Mouse (Mus musculus) retina, postnatal 7 days (tissue): ENCODE measurements around the gene Cdnf.

Source experiments
- DNase-seq: peaks from one replicate; pipeline ENCODE4 v3.0.0-alpha.2; 2012; ENCODE audit warnings: low read depth, low spot score

Cdnf gene

GRCm38 (mm10) chr2:3512552-3513454 is at the start of gene Cdnf, which contains the start of the genes Gm45902 and Hspa14:
TSS of gene Cdnf (plus strand) at chr2:3513030.
TSS of gene Gm45902 (minus strand) at chr2:3512790.
TSS of gene Hspa14 (minus strand) at chr2:3512814.
- peak; percentile 94 for DNase-seq

GRCm38 (mm10) chr2:3473891-3474290 is 38.9 kb upstream of the Cdnf start:
- no peak for DNase-seq

GRCm38 (mm10) chr2:3474361-3474805 is 38.4 kb upstream of the Cdnf start:
- peak; percentile 53 for DNase-seq

GRCm38 (mm10) chr2:3474861-3475283 is 38.0 kb upstream of the Cdnf start, which contains the start of gene Suv39h2:
TSS of gene Suv39h2 (minus strand) at chr2:3475031.
- peak; percentile 92 for DNase-seq

GRCm38 (mm10) chr2:3475746-3476251 is 37.0 kb upstream of the Cdnf start:
- no peak for DNase-seq

- DNase-seq, result no peak
Measured at GRCm38 (mm10) chr2:3480239-3480638, 32.6 kb upstream of the Cdnf start.

- peak; percentile 79 for DNase-seq
Measured at GRCm38 (mm10) chr2:3489816-3490215, 23.0 kb upstream of the Cdnf start.

GRCm38 (mm10) chr2:3493833-3494409 is 18.9 kb upstream of the Cdnf start:
- DNase-seq, result no peak

- no peak for DNase-seq
Measured at GRCm38 (mm10) chr2:3499543-3499942, 13.3 kb upstream of the Cdnf start.

GRCm38 (mm10) chr2:3500886-3501285 is 11.9 kb upstream of the Cdnf start:
- no peak for DNase-seq

GRCm38 (mm10) chr2:3512076-3512475 is 754 bp upstream of the Cdnf start:
- no peak for DNase-seq

- DNase-seq, result no peak
Measured at GRCm38 (mm10) chr2:3522558-3522957, 9.7 kb downstream of the Cdnf start.

GRCm38 (mm10) chr2:3526288-3526687 is 13.5 kb downstream of the Cdnf start:
- DNase-seq, result no peak

- DNase-seq, result no peak
Measured at GRCm38 (mm10) chr2:3541307-3542079, 28.7 kb downstream of the Cdnf start.

- no peak for DNase-seq
Measured at GRCm38 (mm10) chr2:3546055-3546454, 33.2 kb downstream of the Cdnf start.

GRCm38 (mm10) chr2:3546588-3546987 is 33.8 kb downstream of the Cdnf start:
- DNase-seq, result peak; percentile 35

- DNase-seq, result no peak
Measured at GRCm38 (mm10) chr2:3570186-3570585, 57.4 kb downstream of the Cdnf start, which contains the start of gene Fam107b. TSS of gene Fam107b (plus strand) at chr2:3570488.

GRCm38 (mm10) chr2:3570606-3571005 is 57.8 kb downstream of the Cdnf start:
- no peak for DNase-seq

- no peak for DNase-seq
Measured at GRCm38 (mm10) chr2:3573883-3574282, 61.1 kb downstream of the Cdnf start.

GRCm38 (mm10) chr2:3575140-3575539 is 62.3 kb downstream of the Cdnf start:
- no peak for DNase-seq
